Mouse (Mus musculus) c-Kit-positive CD71-positive TER-119-negative erythroid progenitor cells, embryonic 14.5 days (primary cell): Measurements from ENCODE around the gene Hhipl2.
A peak's percentile ranks its signal among the peaks of the same experiment; 100 is the strongest.
"Not testable (repeated sequence)": the region's sequence is repeated elsewhere in the genome, so short reads cannot be mapped to it uniquely, and the experiment has no call there.

ENCODE experiments used
- DNase-seq: peaks from one replicate; pipeline ENCODE4 v3.0.0-alpha.2; 2013; ENCODE audit warnings: low read depth

The Hhipl2 gene

DNA sequence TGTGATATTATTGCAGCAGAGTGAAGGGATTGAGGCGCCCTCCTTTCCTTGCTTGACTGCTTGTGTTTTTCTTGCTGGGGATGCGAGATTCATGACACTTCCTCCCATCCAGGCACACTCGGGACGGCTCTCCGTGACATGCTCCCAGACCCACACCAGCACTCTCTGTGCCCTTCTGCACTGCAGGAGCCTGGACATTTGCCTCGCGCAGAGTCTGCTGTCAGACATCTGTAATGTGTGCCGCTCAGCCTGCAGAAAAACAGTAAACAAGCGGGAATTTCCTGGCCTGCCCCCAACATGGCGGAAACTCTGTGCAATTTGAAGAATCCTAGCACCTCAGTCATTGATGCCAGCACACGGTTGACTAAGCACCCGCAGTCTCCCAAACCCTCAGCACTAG is at the start of gene Hhipl2:
Hhipl2 (plus strand) TSS at position 343 of the 400 bp plus-strand sequence.
- no peak for DNase-seq

DNA sequence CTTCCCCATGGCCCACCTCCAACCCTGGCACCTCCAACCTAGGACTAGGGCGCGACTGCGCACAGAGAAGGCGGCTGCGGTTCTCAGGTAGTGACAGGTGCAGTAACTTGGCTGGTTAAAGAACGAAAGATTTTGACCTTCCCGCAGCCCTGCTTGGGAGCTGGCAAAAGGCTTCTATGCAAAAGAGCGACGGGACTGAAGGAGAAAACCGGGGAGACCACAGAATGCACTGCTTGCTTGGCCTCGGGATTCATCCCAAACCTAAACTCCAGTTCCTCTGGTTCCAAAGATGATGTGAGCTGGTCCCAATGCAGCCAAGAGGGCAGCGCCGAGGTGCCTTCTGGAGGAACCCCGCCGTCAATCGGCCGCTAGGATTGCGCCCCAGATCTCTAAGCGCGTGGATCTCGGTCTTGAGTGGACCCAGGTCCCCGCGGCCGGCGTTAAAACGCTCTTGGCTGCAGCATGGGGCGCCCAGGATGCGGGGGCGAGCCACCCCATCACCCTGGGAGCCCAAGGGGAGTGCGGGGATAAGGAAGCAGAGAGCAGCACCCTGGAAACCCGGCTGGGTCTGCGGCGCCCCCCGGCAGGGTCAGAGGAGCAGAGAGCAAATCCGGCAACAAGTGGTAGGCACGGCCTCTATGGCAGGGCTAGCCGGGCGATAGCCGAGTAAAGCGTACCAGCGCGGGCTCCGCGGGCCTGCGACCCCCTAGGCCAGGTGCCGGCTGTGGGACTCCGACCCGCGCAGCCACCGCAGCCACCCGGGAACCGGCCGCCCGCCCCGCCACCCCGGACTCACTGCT is 49.2 kb upstream of the Hhipl2 start:
- no peak for DNase-seq

DNA sequence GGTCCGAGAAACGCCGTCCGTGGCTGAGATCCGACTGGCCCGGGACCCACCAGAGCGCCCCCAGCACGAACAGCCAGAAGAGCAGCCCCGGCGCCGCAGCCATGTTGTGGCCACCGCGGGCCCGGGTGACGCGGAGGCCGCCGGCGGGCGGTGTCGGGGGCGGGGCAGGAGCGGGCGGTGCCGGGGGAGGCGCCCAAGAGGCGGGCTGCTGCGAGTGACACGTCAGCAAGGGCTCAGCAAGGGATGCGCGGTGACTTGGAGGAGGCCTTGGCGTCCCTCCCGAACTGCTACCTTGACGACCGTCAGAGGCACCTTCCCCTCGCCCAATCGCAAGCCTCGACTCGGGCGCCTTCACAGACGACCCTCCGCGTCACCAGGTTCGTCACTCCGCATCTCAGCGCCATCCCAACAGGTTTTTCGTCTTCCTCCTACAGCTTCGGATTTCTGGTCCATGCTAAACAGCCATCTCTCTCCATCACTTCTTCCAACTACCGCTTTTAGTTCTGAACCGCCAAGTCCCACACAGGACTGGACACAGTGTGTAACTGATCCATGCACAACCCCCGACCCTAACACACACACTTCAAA is 48.5 kb upstream of the Hhipl2 start, which contains the start of gene Mia3:
Mia3 (minus strand) TSS at position 127 of the 588 bp plus-strand sequence.
- peak; percentile 72 for DNase-seq

DNA sequence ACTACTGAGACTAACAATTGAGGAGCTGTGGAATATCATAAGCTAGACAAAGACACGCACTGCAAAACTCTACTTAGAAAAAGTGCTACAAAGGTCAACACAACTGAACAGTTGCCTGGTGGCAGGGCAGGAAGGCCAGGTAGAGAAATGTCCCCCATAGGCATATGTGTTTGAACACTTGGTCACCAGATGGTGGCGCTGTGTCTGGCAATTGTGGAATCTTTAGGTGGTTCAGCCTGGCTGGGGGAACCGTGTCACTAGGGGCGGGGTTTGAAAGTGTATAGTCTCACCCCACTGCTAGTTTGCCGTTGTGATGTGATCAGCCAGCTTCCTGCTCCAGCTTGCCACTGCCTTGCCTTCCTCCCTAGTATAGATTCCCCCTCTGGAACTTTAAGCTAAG is 43.3 kb upstream of the Hhipl2 start:
- DNase-seq: no peak

DNA sequence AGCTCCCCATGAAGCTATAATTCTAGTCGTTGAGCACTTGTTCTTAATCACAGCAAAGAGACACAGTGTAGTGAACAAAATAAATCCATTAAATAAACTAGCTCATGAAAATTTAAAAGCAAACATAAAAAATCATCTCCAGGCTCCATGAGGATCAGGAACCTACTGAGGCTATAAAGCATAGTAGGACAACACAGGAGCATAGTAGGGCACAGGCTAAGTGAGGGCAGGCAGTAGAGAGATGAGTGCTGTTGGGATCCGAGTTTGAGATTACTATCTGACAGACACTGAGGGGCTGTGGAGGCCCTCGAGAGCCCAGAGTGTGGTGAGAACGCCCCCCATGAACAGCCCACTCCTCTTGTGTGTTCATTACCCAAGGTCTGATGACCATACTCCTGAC is 41.0 kb upstream of the Hhipl2 start:
- no peak for DNase-seq

DNA sequence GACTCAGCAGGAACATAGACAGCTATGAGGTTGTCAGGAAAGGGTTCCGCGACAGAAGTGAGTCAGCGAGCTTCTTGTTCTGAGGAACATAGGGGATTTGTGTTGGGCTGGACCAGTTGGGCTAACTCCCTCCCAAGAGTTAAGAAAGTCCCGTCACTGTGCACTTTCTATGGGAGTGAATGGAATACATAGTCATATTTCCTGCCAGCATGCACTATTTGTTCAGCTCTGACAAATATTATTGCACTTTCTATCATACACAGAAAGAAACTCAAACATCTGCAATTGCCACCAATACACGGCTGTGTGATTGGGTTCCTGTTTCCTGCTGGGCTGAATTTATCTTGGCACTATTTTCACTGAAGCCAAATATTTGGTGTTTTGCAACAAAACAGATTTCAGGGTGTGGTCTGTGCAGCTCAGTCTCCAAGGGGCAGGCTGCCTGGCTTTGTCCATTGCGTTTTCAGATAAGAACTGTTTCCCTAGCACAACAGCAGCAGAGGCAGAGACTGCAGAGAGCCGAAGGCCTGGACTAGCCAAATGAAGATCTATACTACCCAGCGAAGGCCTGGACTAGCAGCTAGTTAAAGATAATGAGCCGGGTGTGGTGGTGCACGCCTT is 39.6 kb upstream of the Hhipl2 start:
- DNase-seq: no peak

DNA sequence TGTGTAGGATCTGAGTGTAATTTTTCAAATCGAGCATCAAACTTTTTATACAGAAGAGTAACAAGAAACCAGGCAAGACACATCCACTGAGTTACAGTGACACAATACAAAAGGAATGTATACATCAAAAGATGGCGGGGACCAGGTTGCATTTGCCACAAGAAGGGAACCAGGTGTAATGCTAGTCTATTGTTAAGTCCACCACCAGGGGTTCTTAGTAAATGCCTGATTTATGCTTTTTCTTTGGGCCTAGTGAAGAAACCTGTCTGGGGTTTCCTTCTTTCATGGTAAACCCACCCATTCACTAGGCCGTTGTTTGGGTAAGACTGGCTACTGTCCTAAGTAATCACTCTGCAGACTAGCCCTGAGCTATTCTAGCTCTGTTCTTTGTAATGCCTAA is 38.6 kb upstream of the Hhipl2 start:
- DNase-seq: not testable (repeated sequence)

DNA sequence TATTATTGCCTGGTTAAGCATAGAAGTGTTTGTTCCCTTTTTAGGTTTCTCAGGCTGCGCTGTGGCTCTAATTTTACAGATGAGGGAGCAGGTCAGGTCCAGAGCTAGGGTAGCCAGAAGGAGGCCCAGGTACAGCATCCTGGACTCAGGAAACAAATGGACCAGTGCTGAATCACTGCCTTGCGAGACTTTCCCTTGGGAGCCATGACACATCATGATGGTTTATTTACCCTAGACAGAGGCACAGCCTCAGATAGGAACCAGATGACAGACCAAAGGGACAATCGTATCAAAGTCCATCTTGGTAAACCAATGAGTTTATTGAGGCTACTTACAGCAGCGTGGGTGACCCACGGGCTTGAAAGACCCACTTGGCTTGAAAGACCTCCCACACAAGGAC is 36.2 kb upstream of the Hhipl2 start:
- DNase-seq: no peak

DNA sequence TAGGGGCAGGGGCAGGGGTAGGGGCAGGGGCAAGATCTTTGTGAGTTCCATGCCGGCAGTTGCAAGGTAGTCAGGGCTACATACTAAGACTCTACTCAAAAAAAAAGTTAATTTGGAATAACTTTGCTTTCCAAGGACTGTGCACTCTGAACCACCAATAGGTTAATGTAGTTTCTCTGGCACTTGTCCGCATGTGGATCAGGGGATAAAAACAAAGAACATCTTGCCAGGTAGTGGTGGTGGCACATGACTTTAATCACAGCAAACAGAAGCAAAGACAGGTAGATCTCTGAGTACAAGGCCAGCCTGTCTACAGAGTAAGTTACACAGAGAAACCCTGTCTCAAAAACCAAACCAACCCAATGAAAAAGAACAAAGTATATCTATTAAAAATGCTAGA is 35.4 kb upstream of the Hhipl2 start:
- DNase-seq: no peak

DNA sequence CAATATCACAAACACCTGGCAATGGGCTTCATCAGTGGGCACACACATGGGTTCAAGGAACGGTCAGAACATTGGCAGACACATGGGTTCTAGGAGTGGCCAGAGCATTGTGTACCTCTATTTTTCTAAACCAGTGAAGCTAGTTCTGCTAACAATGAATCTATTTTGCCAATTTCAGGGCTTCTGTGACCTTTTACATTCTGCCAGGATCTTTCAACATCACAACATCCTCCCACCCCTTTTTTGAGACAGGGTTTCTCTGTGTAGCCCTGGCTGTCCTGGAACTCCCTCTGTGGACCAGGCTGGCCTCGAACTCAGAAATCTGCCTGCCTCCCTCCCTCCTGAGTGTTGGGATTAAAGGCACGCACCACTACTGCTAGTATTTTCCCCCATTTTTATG is 30.6 kb upstream of the Hhipl2 start:
- not testable (repeated sequence) for DNase-seq

DNA sequence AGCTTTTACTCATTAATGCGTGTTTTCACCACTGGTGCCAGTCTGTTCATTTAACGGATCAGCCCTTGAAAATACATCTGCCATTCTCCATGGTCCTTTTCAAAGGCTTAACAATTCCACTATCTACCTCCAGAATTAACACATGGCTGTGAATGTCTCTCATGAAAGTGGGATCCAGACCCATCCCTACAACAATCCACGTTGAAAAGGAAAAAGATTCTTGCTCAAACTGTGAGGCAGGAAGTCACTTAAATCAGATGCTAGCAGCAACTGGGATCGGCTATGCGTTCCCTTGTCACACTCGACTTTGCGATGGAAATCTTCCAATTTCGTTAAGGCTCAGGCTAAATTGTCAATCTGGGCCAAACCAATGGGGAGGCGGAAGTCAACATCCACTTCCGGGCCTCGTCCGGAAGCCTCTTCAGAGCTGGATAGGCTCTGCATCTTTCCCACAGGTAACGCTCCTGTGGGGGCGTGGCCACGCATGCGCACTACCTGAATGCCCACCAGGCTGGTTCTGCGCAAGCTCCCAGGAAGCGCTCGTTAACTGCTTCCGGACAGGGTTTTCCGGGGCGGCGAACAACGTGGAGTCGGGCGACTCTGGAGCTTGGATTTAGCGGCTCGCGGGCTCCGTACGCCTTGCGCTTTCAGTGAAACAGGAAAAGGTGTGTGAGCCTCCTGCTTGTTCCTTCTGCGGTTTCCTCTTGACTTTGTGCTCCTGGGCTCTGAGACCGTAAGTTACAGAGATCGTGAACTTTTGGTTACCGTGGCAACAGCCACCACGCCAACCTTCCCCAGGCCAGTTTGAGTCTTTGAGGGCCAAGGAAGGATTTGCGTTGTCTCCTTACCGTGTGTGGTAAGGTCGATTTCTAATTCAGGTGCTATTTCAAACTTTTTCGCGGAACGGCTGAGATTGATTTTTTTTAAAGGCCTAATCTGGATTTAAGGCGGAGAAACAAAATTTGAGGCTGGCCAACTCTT is 29.3 kb upstream of the Hhipl2 start, which contains the start of gene Taf1a:
Taf1a (plus strand) TSS at position 556 of the 981 bp plus-strand sequence.
- DNase-seq: peak; percentile 90

DNA sequence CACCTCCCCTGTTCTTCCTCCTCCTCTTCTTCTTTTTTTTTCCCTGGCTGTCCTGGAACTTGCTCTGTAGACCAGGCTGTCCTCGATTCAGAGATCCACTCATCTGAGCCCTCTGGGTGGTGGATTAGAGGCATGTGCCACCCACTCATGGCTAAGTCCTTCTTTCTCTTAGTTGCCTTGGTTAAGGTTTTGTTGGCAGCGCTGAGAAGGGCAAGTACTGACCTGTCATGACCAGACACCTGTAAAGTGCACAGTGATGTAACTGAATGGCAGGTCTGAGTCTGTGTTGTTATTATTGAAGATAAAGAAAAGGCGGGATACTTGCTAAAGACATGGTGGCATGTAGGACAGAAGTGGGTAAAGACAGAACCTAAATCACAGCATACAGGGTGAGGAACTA is 14.6 kb upstream of the Hhipl2 start:
- DNase-seq: no peak

DNA sequence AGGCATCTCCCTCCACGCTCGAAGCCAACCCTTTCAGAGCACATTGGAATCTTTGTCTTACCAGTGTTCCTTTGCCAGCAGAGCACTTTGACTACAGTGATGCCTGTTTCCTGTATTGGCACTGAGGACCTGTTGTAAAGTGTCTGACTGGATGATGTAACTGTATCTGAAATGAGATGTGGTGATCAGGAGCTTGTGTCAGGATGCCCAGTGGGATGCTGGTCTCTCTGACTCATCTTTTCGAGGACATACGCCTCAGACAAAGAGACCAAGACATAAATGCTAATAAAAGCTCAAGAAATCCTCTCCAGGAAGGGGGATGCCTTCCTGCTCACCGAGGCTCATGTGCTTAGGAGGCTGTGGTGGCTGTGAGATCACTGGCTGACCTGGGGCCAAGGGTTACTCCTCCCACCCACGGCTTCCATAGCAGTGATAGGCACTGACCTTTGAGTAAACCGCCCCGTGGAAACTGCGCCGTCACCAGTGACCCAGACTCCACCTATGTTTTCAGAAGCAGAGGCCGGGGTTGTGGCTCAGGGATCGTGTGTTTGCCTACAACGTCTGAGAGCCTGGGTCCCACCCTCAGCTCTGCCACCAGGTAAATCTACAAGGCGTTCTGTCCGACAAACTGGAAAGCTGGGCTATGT is 3.8 kb upstream of the Hhipl2 start:
- no peak for DNase-seq

DNA sequence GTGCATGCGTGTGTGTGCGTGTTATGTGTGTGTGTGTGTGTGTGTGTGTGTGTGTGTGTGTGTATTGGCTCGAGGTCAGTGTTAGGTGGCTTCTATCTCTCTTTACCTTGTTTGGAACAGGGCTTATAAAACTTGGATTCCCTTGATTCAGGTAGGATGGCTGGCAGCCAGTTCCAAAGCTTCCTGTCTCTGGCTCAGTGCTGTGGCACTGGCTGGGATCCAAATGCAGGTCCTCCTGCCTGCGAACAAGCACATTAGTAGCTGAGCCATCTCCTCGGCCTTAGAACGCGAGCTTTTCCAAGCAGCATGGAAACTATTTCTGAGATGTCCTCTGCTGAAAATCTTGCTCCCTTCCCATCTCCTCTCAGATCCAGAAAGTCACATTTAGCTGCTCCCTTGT is 1.7 kb downstream of the Hhipl2 start:
- DNase-seq: no peak

DNA sequence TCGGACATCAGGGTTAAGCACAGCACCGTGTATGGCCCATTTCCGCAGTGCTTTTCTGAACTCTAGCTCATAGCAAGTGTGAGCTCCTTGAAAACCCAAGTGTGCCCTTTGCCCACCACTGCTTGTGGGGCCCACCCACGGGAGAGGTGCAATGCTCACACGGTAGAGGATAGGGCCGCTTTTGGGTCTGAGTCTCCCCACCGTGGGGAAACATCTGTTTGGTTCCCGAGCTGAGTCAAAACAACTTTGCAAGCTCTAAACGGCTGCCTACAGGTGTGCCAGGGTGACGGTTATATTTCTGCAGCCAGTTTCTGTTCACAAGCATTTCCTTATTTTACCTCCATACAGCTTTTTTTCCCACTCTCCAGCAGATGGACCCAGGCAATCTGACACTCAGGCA is 2.3 kb downstream of the Hhipl2 start:
- no peak for DNase-seq

DNA sequence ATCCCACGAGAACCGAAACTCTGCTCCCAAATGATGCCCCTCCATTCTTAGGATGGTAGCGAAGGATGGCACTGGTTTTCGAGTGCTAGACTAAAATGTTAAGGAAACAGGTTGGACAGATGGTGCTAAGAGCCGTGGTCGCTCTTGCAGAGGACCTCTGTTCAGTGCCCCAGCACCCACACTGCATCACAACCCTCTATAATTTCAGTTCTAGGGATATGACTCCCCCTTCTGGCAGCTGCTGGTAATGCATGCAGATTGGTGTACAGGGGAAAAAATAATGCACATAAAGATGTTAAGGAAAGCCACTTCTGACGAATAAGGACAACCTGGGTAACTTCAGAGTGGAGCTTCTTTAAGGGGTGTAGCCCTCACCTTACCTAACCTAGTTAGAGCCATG is 6.1 kb downstream of the Hhipl2 start:
- DNase-seq: no peak

DNA sequence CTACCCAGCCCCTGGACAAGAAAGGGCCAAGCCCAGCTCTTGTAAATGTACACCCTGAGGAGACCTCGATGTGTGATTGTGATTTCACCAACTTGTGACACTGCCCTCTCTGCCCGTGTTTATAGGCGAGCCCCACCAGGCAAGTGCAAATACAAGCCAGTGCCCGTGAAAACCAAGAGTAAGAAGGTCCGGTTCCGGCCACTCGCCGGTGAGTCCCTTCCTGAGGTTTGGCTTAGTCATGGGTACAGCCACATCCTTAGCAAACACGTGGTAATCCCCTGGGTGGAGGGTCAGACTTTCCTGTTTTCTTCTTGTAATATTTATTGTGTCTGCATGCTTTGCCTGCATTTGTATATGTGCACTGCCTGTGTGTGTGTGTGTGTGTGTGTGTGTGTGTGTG is 16.9 kb downstream of the Hhipl2 start:
- DNase-seq: no peak

DNA sequence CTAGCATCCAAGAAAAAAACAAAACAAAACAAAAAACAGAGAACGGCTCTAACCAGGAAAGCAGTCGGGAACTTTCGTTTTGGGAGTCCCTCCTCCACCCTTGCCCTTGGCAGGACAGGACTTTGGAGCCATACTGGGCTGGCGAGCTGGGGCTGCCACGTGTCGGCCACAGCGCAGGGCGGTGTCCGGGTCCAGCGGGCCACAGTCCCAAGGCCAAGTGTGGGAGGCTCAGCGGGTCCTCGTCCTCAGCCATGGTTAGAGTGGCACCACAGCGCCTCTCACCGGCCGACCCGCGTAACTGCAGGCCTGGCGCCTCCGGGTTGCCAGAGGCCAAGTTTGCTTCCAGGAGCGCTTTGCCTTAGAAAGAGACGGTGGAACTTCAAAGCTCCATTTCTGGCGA is 21.0 kb downstream of the Hhipl2 start:
- DNase-seq: peak; percentile 29

DNA sequence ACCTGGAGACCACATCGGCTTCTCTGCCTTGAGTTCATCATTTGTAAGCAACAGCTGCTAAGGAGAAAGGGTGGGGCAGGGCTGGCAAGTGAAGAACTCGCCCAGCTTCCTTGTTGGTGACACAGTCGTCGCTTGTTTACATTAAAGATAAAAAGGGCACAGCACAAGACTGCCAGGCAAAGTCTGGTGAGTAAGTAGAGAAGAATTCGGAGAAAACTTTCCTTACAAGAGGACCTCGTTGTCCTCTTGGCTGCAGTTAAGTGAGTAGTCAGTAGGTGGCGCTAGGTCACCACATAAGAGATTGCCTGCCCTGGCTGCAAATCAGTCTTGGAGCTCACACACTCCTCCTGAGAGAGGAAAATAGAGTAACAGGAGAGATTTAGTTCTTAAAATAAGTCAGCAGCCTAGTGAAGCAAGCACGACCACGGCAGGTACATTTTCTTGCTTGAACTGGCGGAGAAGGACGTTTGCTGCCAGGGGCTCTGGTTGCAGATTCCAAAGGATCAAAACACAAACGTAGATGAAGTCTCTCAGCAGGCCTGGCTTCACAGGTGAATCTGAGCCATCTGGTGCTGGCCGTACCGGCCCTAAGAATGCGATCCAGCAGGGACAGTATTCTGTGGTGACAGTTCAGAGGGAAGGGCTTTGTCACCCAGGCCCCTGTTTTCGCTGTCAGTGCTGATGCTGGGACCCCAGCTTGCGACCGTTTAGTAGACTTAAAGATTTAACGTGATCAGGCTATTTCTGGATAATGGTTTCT is 24.2 kb downstream of the Hhipl2 start:
- DNase-seq: peak; percentile 48

DNA sequence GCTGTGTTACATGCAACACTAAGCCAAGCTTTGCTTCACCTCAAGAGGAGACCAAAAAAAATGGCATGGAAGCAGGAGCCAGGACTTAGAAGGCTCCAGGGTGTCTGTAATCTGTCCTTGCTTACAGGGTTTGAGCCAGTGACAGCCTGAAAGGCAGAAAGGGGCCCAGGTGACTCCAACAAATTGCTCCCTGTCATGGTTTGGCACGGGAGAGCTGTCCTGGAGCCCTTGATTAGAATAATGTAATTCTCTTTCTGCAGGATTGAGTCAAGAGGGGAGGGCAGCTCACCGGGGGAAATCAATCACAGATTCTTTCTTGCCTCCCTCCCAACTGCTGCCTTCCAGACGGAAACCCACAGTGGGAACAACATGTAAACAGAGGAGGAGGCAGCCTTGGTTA is 35.1 kb downstream of the Hhipl2 start:
- no peak for DNase-seq
